Mouse (Mus musculus) hindbrain, postnatal 0 days (tissue): ENCODE data around the gene Llgl2. TPM values are rescaled to one million over a fixed set of nuclear protein-coding genes. Genes with fewer than 3 reads are reported as not detected.

ENCODE experiments used
- ATAC-seq: fragments of 200-750 bp; cut with Nextera tagmentation; 2 replicates; pipeline ENCODE4 v1.8.0; 2017; ENCODE audit warnings: mild to moderate bottlenecking, moderate TSS enrichment, moderate library complexity
- DNase-seq: peaks from one replicate; pipeline ENCODE4 v3.0.0-alpha.2; 2015; ENCODE audit warnings: low spot score
- H3K27ac ChIP-seq: fragments of 300-500 bp; sonication (generic); 2 replicates; pipeline ENCODE4 v1.5.1; 2014; ENCODE audit warnings: mild to moderate bottlenecking
- H3K27me3 ChIP-seq: fragments of 300-500 bp; sonication (generic); 2 replicates; pipeline ENCODE4 v1.6.1; 2014; ENCODE audit warnings: low read length, mixed read lengths; ENCODE audit not compliant: insufficient read depth
- H3K36me3 ChIP-seq: fragments of 300-500 bp; sonication (generic); 2 replicates; pipeline ENCODE4 v1.6.1; 2014; ENCODE audit warnings: low read length, mixed read lengths; ENCODE audit not compliant: insufficient read depth
- H3K4me1 ChIP-seq: fragments of 300-500 bp; sonication (generic); 2 replicates; pipeline ENCODE4 v1.6.1; 2014; ENCODE audit warnings: antibody characterized with exemption, low read length, mixed read lengths; ENCODE audit not compliant: insufficient read depth
- H3K4me2 ChIP-seq: fragments of 300-500 bp; sonication (generic); 2 replicates; pipeline ENCODE4 v1.6.1; 2014; ENCODE audit warnings: low read depth, mild to moderate bottlenecking, low read length, moderate library complexity, mixed read lengths
- H3K4me3 ChIP-seq: fragments of 300-500 bp; sonication (generic); 2 replicates; pipeline ENCODE4 v1.5.1; 2014; ENCODE audit warnings: low read length
- H3K9ac ChIP-seq: fragments of 300-500 bp; sonication (generic); replicated peaks from 2 replicates; pipeline ENCODE4 v1.6.1; 2014; ENCODE audit warnings: mild to moderate bottlenecking, low read length, moderate library complexity, mixed read lengths
- H3K9me3 ChIP-seq: fragments of 300-500 bp; sonication (generic); 2 replicates; pipeline ENCODE4 v1.6.1; 2016; ENCODE audit warnings: low read length, mixed read lengths
- CTCF ChIP-seq: IDR thresholded peaks from 2 replicates; pipeline ENCODE4 v1.5.1; 2016; ENCODE audit warnings: antibody characterized with exemption, control low read depth, low read depth
- WGBS: fragments of 180-500 bp; shearing (Covaris S2); extraction: QIAGEN DNeasy Blood & Tissue Kit; methylation state at CpG from one replicate; pipeline ENCODE4 v1.1.7; 2014; 5-methylcytosine and 5-hydroxymethylcytosine counted together
- microRNA-seq, 2 experiments: library from miRNA; unstranded; fragments of <30 nt; microRNA quantifications; one replicate each; pipeline ENCODE4; 2016
- polyA plus RNA-seq: library from polyadenylated mRNA; unstranded; fragments of >200 nt; fragmentation: Nextera tagmentation; extraction: Ambion mirVana; gene quantifications from 2 replicates; pipeline ENCODE4 v1.2.1, GENCODE M21; 2015
- total RNA-seq: library from RNA; depleted of rRNA; stranded (reverse); fragments of >200 nt; gene quantifications from 2 replicates; pipeline ENCODE4 v1.2.3, GENCODE M21; 2014; rRNA removed

Llgl2 gene
- total and polyA plus RNA-seq, 2 experiments from 2014 or later, result 1.5 to 2.1 TPM

DNA sequence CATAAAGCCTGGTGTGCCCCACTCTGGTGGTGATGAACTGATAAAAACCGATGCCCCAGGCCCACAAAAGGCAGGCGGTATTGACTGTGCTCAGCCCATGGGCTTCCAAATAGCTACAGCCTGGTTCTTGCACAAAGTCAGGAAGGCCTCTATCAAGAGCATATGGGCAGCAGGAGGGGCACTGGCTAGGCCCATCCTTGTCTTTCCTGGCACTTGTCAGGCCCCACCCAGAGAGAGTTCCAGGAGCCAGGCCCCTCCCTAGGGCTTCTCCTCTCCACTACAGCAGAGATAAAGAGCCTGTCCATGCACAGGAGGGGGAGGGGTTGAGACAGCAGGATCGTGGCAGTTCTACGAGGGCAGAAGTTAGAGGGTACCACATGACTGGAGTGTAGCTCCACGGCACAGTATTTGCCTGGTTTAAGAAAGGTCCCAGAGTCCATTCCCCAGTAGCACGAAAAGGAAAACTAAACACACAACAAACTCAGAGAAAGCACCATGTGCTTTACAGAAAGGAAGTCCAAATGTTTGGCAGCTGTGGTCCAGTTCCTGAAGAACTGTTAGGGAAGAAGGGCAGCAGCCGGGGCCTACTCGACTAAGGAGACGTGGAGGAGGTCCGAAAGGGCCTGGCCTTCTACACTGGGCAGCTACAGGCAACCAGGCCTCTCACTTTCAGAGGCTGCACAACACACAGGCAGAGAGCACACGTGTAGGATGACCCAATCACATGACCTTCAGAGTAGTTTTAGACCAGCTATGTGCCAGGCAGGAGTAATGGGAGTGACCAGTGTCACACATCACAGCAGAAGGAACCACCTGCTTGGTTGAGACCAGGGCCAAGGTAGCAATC, 79.8 kb downstream of the Llgl2 start:
- Histone ChIP-seq H3K9me3 (no peaks in the 10 kb centered on the region), H3K9ac (no peak overlapping the region), H3K36me3 (no peaks in the 10 kb centered on the region), H3K27me3 (no peaks in the 10 kb centered on the region), H3K27ac (no peak overlapping the region), H3K4me2 (no peak overlapping the region), H3K4me1 (no peaks in the 10 kb centered on the region), H3K4me3 (no peak overlapping the region)
- 74% methylated on average over 11 of the region's 11 CpGs for whole genome bisulfite sequencing
- DNase-seq, result no peak
- no peak for ATAC-seq
- TF ChIP-seq CTCF, result no peak

DNA sequence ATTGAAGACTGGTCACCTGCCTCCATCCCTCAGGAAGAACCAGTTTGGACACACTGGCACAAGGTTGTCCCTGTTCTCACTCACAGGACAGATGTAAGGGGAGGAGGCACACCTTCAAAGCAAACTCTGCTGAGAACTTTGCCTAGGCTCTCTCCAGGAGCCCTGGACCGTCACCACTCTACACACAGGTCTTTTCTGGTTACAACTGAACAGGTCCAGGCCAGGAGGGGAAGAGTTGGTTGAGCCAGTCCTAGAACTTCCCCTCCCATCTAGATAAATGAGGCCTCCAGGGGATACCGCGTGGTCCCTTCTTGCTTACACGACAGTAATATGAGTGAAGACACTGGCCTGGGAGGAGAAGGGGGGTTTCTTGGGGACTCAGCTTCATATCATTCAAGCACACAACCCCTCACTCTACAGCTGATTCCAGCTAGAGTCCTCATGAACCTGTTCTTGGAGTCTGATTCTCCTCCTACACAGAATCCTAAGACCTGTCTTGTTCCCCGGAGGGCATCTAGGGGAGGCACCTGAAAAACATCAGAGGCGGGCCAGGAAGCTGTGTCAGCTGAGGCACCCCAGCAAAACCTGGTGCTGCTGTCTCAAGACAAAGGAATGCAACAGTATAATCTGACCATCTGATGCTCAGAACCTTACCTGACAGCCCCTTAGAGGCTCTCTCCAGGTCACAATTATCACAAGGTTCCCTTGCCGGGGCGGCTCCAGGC, 80.5 kb downstream of the Llgl2 start:
- WGBS, result 82% methylated on average over 8 of the region's 8 CpGs

More for the DNA sequence above, 80.5 kb downstream of the Llgl2 start:
- H3K9ac ChIP-seq, result no peak overlapping the region
- H3K9me3 ChIP-seq, result no peaks in the 10 kb centered on the region
- H3K27ac ChIP-seq, result no peak overlapping the region
- H3K4me2 ChIP-seq, result no peak overlapping the region
- no peaks in the 10 kb centered on the region for H3K4me1 ChIP-seq
- ATAC-seq (no peak), DNase-seq (no peak)
- no peaks in the 10 kb centered on the region for H3K27me3 ChIP-seq
- no peak overlapping the region for H3K4me3 ChIP-seq
- no peaks in the 10 kb centered on the region for H3K36me3 ChIP-seq
- TF ChIP-seq CTCF, result no peak

Small RNA genes lying within 50 kb of the gene (microRNA-seq; reads per million reads assigned to microRNA genes)
- 0 to 1.2 reads per million in 2 experiments for gene Mir5621

Other genes with a start within 250 kb of the Llgl2 start
- gene Mrps7, start 220.1 kb upstream of the Llgl2 start, total RNA-seq, result 33.6 and 45.9 TPM in 2 replicates
- 78.8 and 86.7 TPM in 2 replicates for gene Mrps7, start 220.1 kb upstream of the Llgl2 start, polyA plus RNA-seq
- 35.3 and 38.2 TPM in 2 replicates for gene Gga3, start 220.0 kb upstream of the Llgl2 start, total RNA-seq
- 16.1 and 16.9 TPM in 2 replicates for gene Gga3, start 220.0 kb upstream of the Llgl2 start, polyA plus RNA-seq
- gene Mif4gd, start 211.1 kb upstream of the Llgl2 start, total RNA-seq, result 13.2 and 16.7 TPM in 2 replicates
- gene Mif4gd, start 211.1 kb upstream of the Llgl2 start, polyA plus RNA-seq, result 19.2 and 22.7 TPM in 2 replicates
- gene Slc25a19, start 195.8 kb upstream of the Llgl2 start, total RNA-seq, result 29.0 and 29.5 TPM in 2 replicates
- gene Slc25a19, start 195.8 kb upstream of the Llgl2 start, polyA plus RNA-seq, result 41.2 and 41.8 TPM in 2 replicates
- gene Grb2, start 115.5 kb upstream of the Llgl2 start, total RNA-seq, result 68.0 and 76.6 TPM in 2 replicates
- gene Grb2, start 115.5 kb upstream of the Llgl2 start, polyA plus RNA-seq, result 139 and 159 TPM in 2 replicates
- 42.4 and 42.6 TPM in 2 replicates for gene Tmem94, start 58.6 kb upstream of the Llgl2 start, total RNA-seq
- 12.5 and 16.1 TPM in 2 replicates for gene Tmem94, start 58.6 kb upstream of the Llgl2 start, polyA plus RNA-seq
- gene Caskin2, start 10.4 kb upstream of the Llgl2 start, total RNA-seq, result 24.4 and 39.2 TPM in 2 replicates
- gene Caskin2, start 10.4 kb upstream of the Llgl2 start, polyA plus RNA-seq, result 7.7 and 8.0 TPM in 2 replicates
- 22.5 and 34.6 TPM in 2 replicates for gene Tsen54, start 9.3 kb upstream of the Llgl2 start, total RNA-seq
- gene Tsen54, start 9.3 kb upstream of the Llgl2 start, polyA plus RNA-seq, result 18.0 and 18.8 TPM in 2 replicates
- gene Myo15b, start 34.4 kb downstream of the Llgl2 start, total RNA-seq, result 0.29 and 0.63 TPM in 2 replicates
- 0.20 and 0.45 TPM in 2 replicates for gene Myo15b, start 34.4 kb downstream of the Llgl2 start, polyA plus RNA-seq
- gene Smim5, start 75.9 kb downstream of the Llgl2 start, total RNA-seq, result 2.0 and 2.5 TPM in 2 replicates
- 2.7 and 3.7 TPM in 2 replicates for gene Smim5, start 75.9 kb downstream of the Llgl2 start, polyA plus RNA-seq
- gene Smim6, start 88.0 kb downstream of the Llgl2 start, total RNA-seq, result not detected in 2 replicates
- gene Smim6, start 88.0 kb downstream of the Llgl2 start, polyA plus RNA-seq, result 0.35 and 0.43 TPM in 2 replicates
- gene Sap30bp, start 109.2 kb downstream of the Llgl2 start, total RNA-seq, result 46.4 and 52.8 TPM in 2 replicates
- 39.2 and 42.8 TPM in 2 replicates for gene Sap30bp, start 109.2 kb downstream of the Llgl2 start, polyA plus RNA-seq
- 11.4 and 14.3 TPM in 2 replicates for gene Recql5, start 109.4 kb downstream of the Llgl2 start, total RNA-seq
- 7.9 and 9.9 TPM in 2 replicates for gene Recql5, start 109.4 kb downstream of the Llgl2 start, polyA plus RNA-seq
- gene Itgb4, start 150.7 kb downstream of the Llgl2 start, total RNA-seq, result 1.7 and 3.1 TPM in 2 replicates
- gene Itgb4, start 150.7 kb downstream of the Llgl2 start, polyA plus RNA-seq, result 2.2 and 2.8 TPM in 2 replicates
- gene Galk1, start 188.7 kb downstream of the Llgl2 start, total RNA-seq, result 51.5 and 52.3 TPM in 2 replicates
- 60.3 and 61.7 TPM in 2 replicates for gene Galk1, start 188.7 kb downstream of the Llgl2 start, polyA plus RNA-seq
- 603 and 627 TPM in 2 replicates for gene H3f3b, start 203.9 kb downstream of the Llgl2 start, total RNA-seq
- 2,179 and 2,253 TPM in 2 replicates for gene H3f3b, start 203.9 kb downstream of the Llgl2 start, polyA plus RNA-seq
- gene Unk, start 206.3 kb downstream of the Llgl2 start, total RNA-seq, result 47.1 and 50.2 TPM in 2 replicates
- 22.8 and 24.5 TPM in 2 replicates for gene Unk, start 206.3 kb downstream of the Llgl2 start, polyA plus RNA-seq